Mouse (Mus musculus) leukemia stem cell, adult 10-12 weeks (primary cell): ENCODE data around the gene Icam1. TPM values are rescaled to one million over a fixed set of nuclear protein-coding genes. Genes with fewer than 3 reads are reported as not detected.

ENCODE experiments used
- polyA plus RNA-seq: library from polyadenylated mRNA; stranded (reverse); fragments of >175 nt; gene quantifications from 2 replicates; pipeline ENCODE4 v1.2.3, GENCODE M21; 2012; ENCODE audit warnings: low replicate concordance

Gene Icam1
- 8.4 and 14.7 TPM in 2 replicates for polyA plus RNA-seq

DNA sequence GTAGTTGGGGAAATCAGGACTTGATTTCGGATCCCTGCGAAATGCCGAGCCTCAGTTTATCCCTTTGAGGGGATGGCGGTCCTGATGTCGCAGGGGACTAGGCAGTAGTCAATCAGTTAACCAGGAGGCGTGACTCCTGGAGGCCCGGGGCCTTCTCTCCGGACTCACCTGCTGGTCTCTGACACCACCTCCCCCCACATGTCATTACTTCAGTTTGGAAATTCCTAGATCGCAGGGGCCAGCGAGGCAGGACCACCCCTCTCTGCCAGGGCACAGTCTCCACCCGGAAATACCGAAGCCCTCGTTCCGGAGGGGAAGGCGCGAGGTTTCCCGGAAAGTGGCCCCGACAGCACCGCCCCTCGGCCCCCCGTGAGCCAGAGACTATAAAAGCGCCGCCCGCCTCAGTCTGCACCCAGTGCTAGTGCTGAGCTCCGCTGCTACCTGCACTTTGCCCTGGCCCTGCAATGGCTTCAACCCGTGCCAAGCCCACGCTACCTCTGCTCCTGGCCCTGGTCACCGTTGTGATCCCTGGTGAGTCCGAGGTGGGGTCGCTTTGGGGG lies at the start of gene Icam1:
Gene Icam1, plus strand, starts transcription at position 415 of the 560 bp plus-strand sequence.

DNA sequence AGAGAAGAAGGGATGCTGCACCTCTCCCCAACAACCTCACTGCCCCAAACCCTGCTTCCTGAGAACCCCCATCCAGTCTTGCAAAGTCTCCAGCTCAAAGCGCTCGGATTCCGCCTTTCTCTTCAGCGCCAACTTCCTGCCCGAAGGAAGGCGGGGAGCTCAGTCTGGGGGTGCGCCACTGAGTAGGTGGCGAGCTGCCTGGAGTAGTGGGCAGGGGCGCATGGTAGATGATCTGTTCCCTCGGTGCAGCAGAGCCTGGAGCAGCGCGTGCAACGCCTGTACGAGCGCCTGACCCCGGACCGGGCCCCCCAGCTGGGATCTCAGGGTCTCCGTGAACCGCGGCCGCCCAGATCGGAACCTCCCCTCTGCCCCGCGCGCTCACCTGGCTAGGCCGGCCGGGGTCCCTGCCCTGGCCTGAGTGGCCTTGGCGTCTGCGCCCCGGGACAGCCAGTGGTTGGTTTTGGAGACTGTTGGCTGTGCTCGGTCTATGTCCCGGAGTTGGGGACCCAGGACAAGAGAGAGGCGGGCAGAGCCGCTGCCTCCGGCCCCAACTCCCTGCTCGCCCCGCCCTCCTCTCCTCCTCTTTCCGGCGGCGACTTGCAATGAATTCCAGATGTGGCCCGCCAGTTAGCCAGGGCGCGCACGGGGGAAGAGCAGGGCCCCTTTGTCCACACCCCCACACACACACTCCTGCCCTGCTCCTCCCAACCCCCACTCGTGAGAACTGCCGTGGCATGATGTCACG lies 39.4 kb upstream of the Icam1 start, which contains the start of gene S1pr2:
Gene S1pr2, minus strand, starts transcription at position 566 of the 745 bp plus-strand sequence.

DNA sequence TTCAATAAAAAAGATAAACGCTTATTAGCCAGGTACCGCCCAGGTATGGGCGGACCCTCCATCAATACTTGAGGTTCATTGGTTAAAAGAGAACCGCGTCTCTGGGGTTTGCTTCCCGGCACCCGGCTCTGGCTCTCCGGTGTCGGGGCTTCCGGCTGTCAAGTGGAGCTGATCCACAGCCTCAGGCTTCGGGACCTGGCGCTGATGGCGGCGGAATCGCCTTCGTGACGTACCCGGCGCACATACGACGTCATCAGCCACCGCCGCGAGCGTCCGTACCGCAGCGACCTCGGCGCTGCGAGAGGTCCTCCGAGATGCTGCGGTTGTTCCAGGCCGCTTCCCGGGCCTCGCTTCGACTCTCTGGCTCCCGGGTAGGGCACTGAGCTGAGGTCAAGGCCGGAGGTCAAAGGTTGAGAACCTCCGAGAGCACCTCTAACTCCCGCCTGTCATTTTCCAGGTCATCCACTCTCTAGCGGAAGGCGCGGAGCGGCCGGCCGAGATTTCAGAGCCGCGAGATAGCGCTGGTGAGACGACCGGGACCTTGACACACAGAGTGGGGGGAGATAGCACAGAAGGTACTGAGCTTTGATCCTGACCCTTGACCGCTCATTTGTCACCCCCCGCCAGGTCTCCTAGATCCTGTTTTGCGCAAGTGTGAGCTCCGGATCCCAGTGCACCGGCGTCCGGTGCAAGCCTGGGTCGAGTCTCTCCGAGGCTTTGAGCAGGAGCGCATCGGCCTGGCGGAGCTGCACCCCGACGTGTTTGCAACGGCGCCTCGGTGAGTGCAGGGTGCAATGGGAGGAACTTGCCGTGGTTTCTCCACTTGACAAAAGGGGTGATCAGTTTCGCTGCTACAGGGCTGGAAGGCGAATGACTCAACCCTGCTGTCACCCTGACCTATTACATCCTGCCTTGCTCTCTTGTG lies 12.9 kb upstream of the Icam1 start, which contains the start of gene Mrpl4:
Gene Mrpl4, plus strand, starts transcription at position 112 of the 925 bp plus-strand sequence.

DNA sequence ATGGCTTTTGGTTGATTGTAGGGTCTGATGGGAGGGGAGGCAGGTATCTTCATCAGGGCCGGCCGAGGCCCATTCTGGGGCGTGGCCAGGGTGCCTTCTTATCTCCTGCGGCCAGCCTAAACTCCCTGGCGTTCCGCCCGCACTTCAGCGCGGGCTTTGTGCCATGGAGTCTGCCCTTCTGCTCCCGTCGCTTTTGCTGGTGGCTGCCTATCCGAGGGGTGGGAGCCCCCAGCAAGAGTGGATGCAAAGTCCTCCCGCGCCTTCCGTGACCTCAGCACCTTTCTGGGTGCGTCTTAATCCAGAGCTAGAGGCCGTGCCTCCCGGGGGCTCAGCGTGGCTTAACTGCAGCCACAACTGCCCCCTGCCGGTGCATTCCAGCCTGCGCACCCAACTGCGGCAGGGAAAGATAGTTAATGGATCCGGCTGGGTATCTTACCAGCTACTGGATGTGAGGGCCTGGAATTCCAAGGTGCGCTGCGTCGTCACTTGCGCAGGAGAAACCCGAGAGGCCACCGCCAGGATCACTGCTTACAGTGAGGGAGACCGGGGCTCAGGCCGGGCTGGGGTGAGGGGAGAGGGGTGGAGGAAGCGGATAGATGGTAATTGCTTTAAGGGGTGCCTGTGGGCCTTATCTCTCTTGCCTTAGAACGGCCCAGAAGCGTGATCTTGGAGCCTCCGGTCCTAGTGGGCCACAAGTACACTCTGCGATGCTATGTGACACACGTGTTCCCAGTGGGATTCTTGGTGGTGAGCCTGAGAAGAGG lies 13.7 kb downstream of the Icam1 start, which contains the start of gene Icam4:
Gene Icam4, plus strand, starts transcription at position 83 of the 764 bp plus-strand sequence.

DNA sequence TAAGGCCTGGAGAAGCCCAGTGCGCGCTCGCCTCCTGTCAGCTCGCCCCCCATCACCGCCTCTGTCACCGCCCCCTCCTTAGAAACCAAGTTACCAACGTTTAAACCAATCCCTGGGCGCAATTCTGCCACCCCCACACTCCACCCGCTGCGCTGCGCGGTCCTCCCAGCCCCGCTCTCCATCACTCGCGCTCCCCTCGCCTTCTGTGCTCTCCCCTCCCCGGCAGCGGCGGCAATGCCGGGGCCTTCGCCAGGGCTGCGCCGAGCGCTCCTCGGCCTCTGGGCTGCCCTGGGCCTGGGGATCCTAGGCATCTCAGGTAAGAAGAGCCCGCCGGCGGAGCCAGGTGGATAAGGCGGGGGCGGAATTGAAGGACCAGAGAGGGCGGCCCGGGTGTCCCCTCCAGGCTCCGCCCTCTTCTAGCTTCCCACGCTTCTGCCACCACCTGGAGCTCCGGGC lies 16.1 kb downstream of the Icam1 start, which contains the start of gene Icam5:
Gene Icam5, plus strand, starts transcription at position 178 of the 456 bp plus-strand sequence.

DNA sequence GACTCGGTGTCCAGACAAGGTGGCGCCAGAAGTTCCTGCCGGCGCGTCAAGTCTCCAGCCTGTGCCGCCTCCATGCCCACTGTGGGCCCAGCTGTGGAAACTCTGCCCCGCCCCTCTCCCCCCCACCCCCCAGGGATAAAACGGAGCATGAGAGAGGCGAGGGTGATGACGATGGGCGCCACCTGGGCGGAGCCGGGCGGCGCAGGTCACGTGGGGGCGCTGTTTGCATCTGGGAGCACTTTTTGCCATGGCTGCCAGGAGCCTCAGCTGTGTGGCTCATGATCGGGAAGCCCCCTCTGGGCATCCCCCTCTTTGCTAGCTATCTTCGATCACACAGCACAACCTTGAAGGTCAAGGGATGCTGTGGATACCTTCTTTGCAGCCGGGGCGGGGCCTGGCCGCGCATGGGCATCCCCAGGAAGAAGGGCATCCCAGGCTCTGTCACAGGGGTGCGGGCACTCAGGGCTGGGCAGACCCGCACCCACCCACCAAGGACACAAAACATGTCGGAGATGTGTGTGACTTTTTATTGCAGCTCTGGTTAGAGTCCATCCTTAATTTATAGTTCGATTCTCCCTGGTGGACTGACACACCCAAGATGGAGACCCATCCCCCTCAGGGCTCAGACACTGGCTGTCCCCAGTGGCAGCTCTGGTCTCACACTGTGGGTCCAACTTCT lies 51.4 kb downstream of the Icam1 start, which contains the start of gene Zglp1:
Gene Zglp1, minus strand, starts transcription at position 88 of the 679 bp plus-strand sequence.

DNA sequence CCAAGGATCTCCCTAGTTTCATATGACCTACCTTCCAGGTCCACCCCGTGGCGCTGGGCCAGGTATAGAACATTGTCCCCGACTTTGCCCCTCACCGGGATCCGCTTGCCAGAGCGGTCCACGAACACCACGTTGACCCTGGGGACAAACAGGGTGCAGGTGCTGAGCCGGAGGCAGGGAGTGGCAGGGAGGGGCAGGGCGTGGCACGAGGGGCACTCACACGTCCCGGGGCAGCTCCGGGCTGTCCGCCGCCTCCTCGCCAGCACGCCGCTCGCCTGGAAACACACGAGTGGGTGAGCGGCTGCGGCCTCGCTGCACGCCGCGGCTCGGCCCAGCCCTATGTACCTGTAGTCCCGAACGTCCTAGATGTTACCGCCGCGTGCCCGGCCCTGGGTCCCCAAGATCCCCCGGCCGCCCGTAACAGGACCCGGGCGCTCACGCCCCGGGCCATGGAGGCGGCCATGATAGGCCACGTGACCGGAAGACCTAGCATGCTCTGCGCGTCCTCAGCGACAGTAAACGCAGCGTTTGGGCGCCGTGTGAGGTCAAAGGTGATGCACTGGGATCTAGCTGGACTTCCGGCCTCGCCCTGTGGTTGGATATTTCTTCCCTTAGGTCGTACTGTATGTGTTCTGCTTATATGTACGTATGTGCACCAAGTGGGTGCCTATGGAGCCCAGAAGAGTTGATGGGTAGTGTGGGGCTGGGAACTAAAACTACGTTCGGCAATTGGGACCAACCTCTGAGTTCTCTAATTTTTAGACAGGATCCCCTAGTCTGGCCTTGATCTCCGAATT lies 57.5 kb downstream of the Icam1 start, which contains the start of the genes Gm49373 and Fdx1l:
Gene Gm49373, minus strand, starts transcription at position 53 of the 797 bp plus-strand sequence.
Gene Fdx1l, minus strand, starts transcription at position 571 of the 797 bp plus-strand sequence.

Other genes starting within 250 kb of the Icam1 start
- gene Col5a3, start 200.9 kb upstream of the Icam1 start, polyA plus RNA-seq = 0.24 and 0.25 TPM in 2 replicates
- not detected in 2 replicates for gene Rdh8, start 197.5 kb upstream of the Icam1 start, polyA plus RNA-seq
- 60.4 and 133 TPM in 2 replicates for gene A230050P20Rik, start 147.3 kb upstream of the Icam1 start, polyA plus RNA-seq
- gene Angptl6, start 136.3 kb upstream of the Icam1 start, polyA plus RNA-seq = 1.7 and 3.7 TPM in 2 replicates
- gene Ppan, start 127.8 kb upstream of the Icam1 start, polyA plus RNA-seq = 202 and 218 TPM in 2 replicates
- 272 and 644 TPM in 2 replicates for gene Eif3g, start 117.4 kb upstream of the Icam1 start, polyA plus RNA-seq
- 96.3 and 121 TPM in 2 replicates for gene Dnmt1, start 56.1 kb upstream of the Icam1 start, polyA plus RNA-seq
- gene S1pr2, start 39.2 kb upstream of the Icam1 start, polyA plus RNA-seq = 2.7 and 3.3 TPM in 2 replicates
- gene Mrpl4, start 13.2 kb upstream of the Icam1 start, polyA plus RNA-seq = 27.8 and 104 TPM in 2 replicates
- 75.9 and 114 TPM in 2 replicates for gene Icam4, start 13.4 kb downstream of the Icam1 start, polyA plus RNA-seq
- 4.4 and 5.0 TPM in 2 replicates for gene Icam5, start 16.1 kb downstream of the Icam1 start, polyA plus RNA-seq
- 9.5 and 16.3 TPM in 2 replicates for gene Zglp1, start 51.1 kb downstream of the Icam1 start, polyA plus RNA-seq
- 0.89 and 1.4 TPM in 2 replicates for gene Gm49373, start 57.1 kb downstream of the Icam1 start, polyA plus RNA-seq
- 20.4 and 31.7 TPM in 2 replicates for gene Fdx1l, start 57.6 kb downstream of the Icam1 start, polyA plus RNA-seq
- gene Gm38431, start 76.0 kb downstream of the Icam1 start, polyA plus RNA-seq = 63.3 and 174 TPM in 2 replicates
- gene Raver1, start 76.0 kb downstream of the Icam1 start, polyA plus RNA-seq = 330 and 599 TPM in 2 replicates
- gene Tyk2, start 115.3 kb downstream of the Icam1 start, polyA plus RNA-seq = 17.6 and 27.7 TPM in 2 replicates
- 161 and 213 TPM in 2 replicates for gene Cdc37, start 134.0 kb downstream of the Icam1 start, polyA plus RNA-seq
- 15.6 and 28.8 TPM in 2 replicates for gene Pde4a, start 149.7 kb downstream of the Icam1 start, polyA plus RNA-seq
- 71.0 and 87.9 TPM in 2 replicates for gene Keap1, start 223.4 kb downstream of the Icam1 start, polyA plus RNA-seq
- 2.2 and 3.1 TPM in 2 replicates for gene S1pr5, start 232.5 kb downstream of the Icam1 start, polyA plus RNA-seq
- 101 and 110 TPM in 2 replicates for gene Atg4d, start 249.3 kb downstream of the Icam1 start, polyA plus RNA-seq